Mouse (Mus musculus) urinary bladder, postnatal 14 days (tissue): ENCODE measurements around the gene Myo1b.

ENCODE experiments used
- DNase-seq: peaks from one replicate; pipeline ENCODE4 v3.0.0; 2021; ENCODE audit warnings: low spot score

The Myo1b gene

GRCm38 (mm10) chr1:51915576-51916156 is at the start of gene Myo1b:
Myo1b (minus strand) TSS chr1:51916071.
- peak; percentile 79 for DNase-seq

- DNase-seq: no peak
Measured at GRCm38 (mm10) chr1:51964647-51965046, 48.8 kb upstream of the Myo1b start.

DNA sequence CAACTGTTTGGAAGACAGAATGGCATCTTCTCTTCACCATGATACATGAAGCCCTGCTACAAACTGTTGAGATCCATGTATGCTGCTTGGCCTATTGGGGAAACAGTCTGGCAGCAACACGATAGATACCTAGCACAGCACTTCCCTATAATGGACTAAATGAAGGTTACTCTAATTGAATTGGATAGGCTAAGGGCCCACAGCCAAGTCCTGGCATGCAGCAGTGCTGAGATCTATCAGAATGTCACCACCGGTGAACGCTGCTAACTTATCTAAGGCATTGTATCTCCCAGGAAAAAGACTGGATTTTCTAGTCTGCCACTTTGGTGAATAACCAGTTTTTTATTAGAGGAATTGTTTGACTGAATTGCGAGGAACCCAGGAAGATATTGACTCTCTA is 31.2 kb upstream of the Myo1b start:
- peak; percentile 35 for DNase-seq

GRCm38 (mm10) chr1:51944755-51945154 is 28.9 kb upstream of the Myo1b start:
- DNase-seq: peak; percentile 57

- DNase-seq: no peak
Measured at GRCm38 (mm10) chr1:51938357-51938756, 22.5 kb upstream of the Myo1b start.

DNA sequence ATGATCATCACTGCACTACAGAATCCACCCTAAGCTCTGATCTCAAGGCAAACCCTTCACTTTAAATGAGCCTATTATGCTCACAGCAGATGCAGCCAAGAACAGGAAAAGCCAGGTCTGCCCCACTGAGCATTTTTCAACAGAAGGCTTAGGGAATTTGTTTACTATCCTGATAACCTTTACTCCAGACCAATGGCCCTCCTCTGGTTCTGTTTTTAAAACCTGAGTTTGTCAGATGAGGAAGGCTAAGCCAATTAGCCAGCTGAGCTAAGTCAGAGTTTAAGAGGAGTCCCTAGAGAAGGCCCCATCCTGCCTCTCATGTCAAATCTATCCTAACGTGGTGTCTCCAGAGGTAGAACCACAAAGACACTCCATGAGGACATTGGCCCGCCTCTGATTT is 19.1 kb upstream of the Myo1b start:
- DNase-seq: no peak

DNA sequence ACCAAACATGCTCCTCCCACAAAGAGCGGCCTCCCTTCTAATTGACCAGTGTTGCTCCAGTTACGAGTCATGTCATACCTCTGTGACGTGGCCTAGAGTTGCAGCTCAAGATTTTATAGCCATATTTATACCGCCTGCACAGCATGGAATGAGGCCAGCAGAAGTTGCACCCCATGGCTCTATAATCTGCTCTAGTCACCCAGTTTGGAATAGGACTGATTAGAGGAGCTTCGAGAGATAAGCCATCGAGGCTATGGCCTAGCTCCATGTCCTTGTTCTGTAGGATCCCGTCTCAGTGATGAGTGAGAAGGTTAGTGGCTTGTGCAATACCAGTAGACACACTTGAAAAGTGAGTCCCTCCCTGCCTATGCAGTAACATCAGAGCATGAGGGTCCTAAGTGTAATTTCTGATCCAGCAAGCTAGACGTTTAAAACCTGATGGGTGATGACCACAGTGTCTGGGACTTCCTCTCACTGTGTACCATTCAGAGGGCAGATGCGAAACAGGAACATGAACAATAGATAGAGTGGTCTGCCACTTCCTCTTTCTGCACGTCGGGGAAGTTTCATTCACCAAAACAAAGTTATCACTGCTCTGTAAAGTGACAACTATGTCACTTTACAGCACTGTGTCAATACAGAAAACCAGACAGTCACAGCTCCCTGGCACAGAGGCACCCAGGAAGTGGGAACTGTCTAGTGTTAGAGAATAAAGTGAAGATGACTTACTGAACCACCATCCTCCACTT is 18.5 kb upstream of the Myo1b start:
- DNase-seq: no peak

DNA sequence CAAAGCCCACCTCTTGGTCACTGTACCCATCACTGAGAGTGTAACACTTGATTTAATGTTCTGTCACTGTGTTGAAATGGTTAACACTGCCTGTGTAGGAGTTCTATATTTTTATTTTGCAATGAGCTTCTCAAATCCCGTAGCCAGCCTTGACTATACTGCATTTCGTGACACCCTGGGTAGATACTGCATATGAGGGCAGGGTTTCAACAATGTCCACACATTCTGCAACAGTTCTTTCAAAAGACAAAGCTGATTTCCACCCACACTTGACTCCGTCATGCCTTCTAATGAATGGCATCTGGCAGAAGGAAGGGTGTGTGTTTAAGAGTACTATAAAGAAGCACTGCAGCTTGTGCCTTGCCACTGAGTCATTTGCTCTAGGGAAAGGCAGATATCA is 17.0 kb upstream of the Myo1b start:
- DNase-seq: no peak

- DNase-seq: peak; percentile 19
Measured at GRCm38 (mm10) chr1:51931561-51931960, 15.7 kb upstream of the Myo1b start.

- DNase-seq: no peak
Measured at GRCm38 (mm10) chr1:51930584-51930983, 14.7 kb upstream of the Myo1b start.

DNA sequence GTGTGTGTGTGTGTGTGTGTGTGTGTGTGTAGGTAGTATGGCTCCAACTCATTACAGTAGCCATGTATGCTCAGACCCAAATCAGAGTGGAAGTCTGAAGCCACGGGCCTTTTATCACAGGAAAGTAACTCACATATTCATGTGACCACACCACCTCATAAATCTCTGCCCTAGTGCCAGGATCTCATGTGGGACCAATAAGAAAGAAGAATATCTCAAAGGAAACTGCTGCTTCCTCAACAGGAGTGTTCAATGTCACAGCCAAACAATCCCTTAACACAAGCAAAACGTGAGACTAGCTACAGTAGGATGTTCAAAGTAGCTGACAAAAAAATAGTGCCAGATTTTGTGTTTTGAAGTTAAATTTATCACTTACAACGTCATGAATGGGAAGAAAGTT is 13.7 kb upstream of the Myo1b start:
- no peak for DNase-seq

DNA sequence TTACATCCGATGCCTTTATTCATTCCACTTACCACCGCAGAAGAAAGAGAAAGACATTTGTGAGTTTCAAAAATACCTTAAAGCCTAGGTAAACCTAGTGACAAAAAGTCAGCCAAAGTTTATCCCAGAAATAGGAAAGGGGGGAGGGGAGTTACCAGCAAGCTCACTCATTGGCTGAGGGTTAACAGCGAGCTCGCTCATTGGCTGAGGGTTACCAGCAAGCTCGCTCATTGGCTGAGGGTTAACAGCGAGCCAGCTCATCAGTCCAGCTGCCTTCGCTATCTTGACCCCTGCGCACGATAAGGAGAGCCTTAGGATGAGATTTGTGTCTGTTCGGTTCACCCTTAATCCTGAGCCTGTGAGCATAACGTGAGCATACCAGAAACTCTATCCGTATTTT is 6.9 kb upstream of the Myo1b start:
- no peak for DNase-seq

- DNase-seq: no peak
Measured at GRCm38 (mm10) chr1:51916276-51916675, 405 bp upstream of the Myo1b start.

DNA sequence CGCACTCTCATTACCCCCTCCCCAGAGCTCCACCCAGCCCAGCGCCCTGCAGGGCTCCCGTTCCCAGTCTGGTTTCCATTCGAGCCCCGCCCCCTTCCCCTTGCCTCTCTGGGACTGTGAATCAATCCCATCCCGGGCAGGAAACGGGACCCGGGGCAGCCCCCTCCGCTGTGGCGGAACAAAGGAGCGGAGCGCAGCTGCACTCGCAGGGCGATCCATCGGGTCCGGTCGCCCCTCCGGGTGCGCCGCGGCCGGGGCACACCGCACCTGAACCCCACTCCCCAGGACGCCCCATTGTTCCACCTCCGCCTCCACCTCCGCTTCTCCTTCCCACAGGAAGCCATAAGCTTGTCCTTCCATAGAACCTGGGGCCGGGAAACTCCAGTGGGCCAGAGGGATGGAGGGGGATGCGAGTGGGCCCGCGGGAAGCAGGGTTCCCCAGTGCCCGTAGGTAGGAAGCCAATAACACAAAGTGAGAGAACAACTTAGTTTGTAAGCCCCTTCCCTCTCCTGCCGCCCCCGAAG is 758 bp downstream of the Myo1b start:
- peak; percentile 80 for DNase-seq

- no peak for DNase-seq
Measured at GRCm38 (mm10) chr1:51914095-51914494, 1.8 kb downstream of the Myo1b start.

DNA sequence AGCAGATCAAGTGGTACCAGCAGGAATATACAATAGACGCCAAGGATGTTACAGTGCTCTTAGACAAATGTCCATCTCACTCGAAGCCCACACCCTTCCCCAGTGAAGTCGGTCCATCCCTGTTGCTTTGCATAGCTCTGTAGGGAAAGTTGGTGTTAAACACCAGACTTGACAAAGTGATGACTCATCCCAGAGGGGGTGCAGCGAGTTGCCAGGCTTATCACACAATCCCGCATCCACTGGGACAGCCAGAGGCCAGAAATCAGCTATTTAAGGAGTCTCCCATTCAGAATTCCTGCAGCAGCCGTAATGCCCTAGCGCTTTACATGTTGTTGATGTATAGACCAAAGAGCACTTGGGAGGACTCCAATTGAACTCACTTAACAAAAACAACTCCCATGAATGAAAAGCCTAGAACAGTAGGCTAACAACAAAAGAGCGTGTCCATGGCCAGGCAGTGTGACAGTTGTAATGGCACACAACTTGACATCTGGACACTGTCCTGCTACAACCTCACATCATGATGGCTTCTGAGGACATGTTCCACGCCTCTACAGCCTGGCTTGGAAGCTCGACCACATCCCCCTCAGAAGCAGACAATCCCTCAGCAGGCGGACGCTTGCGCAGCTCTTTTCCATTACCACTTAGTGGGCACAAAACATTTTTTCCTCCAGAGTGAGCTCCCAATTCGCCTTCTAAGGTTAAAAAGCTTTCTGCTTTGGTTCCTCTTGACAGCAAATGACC is 2.6 kb downstream of the Myo1b start:
- no peak for DNase-seq

GRCm38 (mm10) chr1:51911331-51911730 is 4.5 kb downstream of the Myo1b start:
- no peak for DNase-seq

DNA sequence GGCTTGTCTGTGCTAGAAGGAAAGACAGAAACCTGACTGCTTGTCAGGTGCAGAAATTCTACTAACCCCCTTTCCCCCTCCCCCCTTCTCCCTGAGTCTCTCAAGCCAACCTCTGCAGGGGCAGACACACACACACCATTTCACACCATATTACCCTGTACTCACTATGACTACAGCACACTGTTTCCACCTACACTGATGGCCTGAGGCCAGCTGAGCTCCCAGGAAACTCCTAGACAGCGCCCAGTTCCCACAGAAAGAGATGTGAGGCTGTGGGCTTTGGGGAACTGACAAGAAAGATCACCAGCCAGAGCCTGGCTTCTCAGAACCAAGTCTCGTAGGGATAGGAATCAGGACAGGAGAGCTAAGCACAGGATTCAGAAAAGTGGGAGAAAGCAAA is 6.7 kb downstream of the Myo1b start:
- no peak for DNase-seq

- no peak for DNase-seq
Measured at GRCm38 (mm10) chr1:51907821-51908220, 8.1 kb downstream of the Myo1b start.

DNA sequence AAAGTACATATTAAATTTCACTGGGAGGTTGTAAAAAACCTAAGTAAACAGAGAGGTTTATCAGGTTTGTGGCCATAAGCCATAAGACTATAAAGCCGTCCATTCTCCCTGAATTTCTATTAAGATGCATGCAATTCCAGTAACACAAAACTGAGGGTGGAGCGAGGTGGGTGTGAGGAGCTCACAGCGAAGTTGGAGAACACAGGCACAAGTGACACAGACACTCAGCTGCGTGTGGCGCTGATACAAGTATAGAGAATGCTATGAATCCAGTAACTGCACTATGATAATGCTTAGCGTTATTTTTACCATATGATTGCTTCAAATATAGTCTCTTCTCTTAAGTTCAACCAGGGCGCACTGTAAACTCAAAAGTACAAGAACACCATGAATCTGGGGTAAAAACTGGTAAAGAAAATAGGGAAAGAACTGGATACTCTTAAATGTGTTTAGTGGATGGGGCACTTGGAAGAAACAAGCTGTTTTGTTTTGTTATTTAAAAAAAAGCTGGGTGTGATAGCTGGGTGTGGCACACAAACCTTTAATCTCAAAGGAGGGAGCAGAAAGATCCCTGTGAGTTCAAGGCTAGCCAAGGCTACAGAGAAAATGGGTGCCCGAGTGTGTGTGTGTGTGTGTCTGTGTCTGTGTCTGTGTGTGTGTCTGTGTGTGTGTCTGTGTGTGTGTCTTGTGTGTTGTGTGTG is 9.5 kb downstream of the Myo1b start:
- DNase-seq: no peak

DNA sequence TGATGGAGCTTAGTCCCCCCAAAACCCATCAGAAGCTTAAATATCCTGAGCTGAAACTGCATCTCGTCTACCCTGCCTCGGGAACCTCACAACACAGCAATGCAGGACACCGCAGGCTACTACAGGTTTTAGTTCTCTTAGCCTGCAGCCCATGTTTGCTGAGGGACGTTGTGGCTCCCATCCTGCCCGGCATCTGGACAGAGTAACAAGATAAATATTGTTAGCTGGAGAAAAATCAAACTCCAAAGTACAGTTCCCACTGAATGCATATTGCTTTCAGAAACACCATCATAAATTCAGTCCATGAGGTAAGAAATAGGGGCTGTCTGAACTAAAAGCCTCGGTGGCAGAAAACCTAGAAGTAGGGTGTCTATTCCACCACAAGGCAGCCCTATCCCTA is 10.8 kb downstream of the Myo1b start:
- no peak for DNase-seq

DNA sequence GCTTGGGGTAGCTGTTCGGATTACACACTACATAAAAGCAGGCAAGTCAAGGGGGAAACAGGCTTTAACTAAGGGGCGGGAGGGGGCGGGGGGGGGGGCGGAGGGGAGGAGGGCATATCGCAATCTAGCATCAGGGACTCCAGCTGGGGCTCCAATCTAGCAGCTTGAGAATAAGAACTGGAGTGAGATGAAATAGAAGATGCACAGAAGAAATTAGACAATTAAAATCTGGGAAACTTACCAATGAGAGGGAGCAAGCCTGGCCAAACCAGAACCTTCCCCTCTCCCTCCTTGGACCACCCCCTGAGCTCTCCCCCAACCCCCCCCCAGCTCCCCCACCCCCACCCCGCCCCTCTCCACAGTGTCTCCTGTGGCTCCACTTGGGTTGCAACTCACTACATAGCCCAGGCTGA is 18.7 kb downstream of the Myo1b start:
- DNase-seq: no peak
